In the genomic region with DNA sequence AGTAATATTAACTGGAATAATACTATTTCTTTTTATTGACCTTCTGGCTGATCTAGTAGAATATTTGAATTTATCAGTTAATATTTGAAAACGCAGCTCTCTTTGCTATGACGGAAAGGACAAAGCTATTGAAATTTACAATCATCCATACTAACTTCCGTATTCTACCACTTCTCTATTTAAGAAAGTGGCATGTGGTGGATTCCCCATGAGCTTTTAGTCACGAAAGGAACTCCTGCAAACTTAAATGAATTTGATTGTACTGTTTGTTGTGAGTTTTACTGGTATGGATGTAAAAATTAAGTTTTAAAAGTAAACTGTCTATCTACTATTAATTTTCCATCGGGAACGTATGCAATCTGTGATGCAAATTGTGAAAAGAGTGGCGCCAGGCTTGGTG, we compare ENCODE assay signal across 8 mouse cellular contexts. TPM values are rescaled to one million over a fixed set of nuclear protein-coding genes. Genes with fewer than 3 reads are reported as not detected.
DNase-seq lines count a peak whose midpoint lies in the region; ATAC-seq and TF ChIP-seq lines count a peak whose summit lies in the region.

No protein-coding gene starts in this region.

- H3K27me3 ChIP-seq in heart, embryonic 14.5 days (ENCODE audit: control insufficient read depth, insufficient read depth, low read length), result no peaks in the 10 kb centered on the region
- H3K27me3 ChIP-seq in ES-Bruce4 (ENCODE audit: control insufficient read depth, insufficient read depth, low read length, poor library complexity, severe bottlenecking), result no peaks in the 10 kb centered on the region
- H3K27me3 ChIP-seq in hindbrain, embryonic 12.5 days, result no peaks in the 10 kb centered on the region
- no peaks in the 10 kb centered on the region for H3K27me3 ChIP-seq in midbrain, embryonic 12.5 days

- WGBS in heart, embryonic 14.5 days, result 41% methylated on average over 7 of the region's 7 CpGs
- WGBS in hindbrain, embryonic 12.5 days, result 44% methylated on average over 7 of the region's 7 CpGs
- 39% methylated on average over 7 of the region's 7 CpGs for WGBS in midbrain, embryonic 12.5 days

- no peak for TF ChIP-seq POLR2A in ES-Bruce4 (IDR thresholded peaks at IDR 0.05; ENCODE audit: insufficient read depth, low read length)

- no peak for TF ChIP-seq CTCF in ES-Bruce4 (IDR thresholded peaks at IDR 0.05; ENCODE audit: low read depth, low read length)

- intact Hi-C loops in heart, postnatal 25 days (cut with DNase I), result loop anchor here (10.0 kb wide), 1 partner anchor 591 kb away; the partner anchor contains the start of gene Ppp2r1a

- H3K27ac ChIP-seq in heart, embryonic 14.5 days (replicated peaks in 1 of 2; ENCODE audit: control insufficient read depth in 1 of 2, insufficient read depth in 1 of 2, low read depth in 2 of 2, low read length in 2 of 2), result no peak overlapping the region
- no peak overlapping the region for H3K27ac ChIP-seq in ES-Bruce4 (ENCODE audit: insufficient read depth, low read length)
- no peak overlapping the region for H3K27ac ChIP-seq in hindbrain, embryonic 12.5 days
- H3K27ac ChIP-seq in midbrain, embryonic 12.5 days (replicated peaks), result no peak overlapping the region

- ATAC-seq in heart, embryonic 14.5 days (ENCODE audit: insufficient number of reproducible peaks, insufficient read depth, low FRiP score, low read depth), result no peak
- ATAC-seq in hindbrain, embryonic 12.5 days (ENCODE audit: low FRiP score), result no peak
- no peak for ATAC-seq in midbrain, embryonic 12.5 days (ENCODE audit: low FRiP score, low read depth)

- no peaks in the 10 kb centered on the region for H3K36me3 ChIP-seq in heart, embryonic 14.5 days (ENCODE audit: control insufficient read depth, insufficient read depth, low read length)
- no peaks in the 10 kb centered on the region for H3K36me3 ChIP-seq in ES-Bruce4 (ENCODE audit: control insufficient read depth, insufficient read depth, low read length, poor library complexity, severe bottlenecking)
- no peaks in the 10 kb centered on the region for H3K36me3 ChIP-seq in hindbrain, embryonic 12.5 days
- no peaks in the 10 kb centered on the region for H3K36me3 ChIP-seq in midbrain, embryonic 12.5 days

- DNase-seq in heart, postnatal 25 days (ENCODE audit: low spot score), result no peak
- DNase-seq in frontal cortex, postnatal 14 days (ENCODE audit: low spot score in 2 of 2), result no peak
- DNase-seq in spleen, adult 18-20 months, result no peak
- no peak for DNase-seq in kidney, postnatal 14 days

- peaks cover 6 to 22% of the 10 kb centered on the region in 2 experiments for H3K4me1 ChIP-seq in heart, embryonic 14.5 days (ENCODE audit: control insufficient read depth in 2 of 2, insufficient read depth in 2 of 2, low read length in 2 of 2)
- no peaks in the 10 kb centered on the region for H3K4me1 ChIP-seq in ES-Bruce4 (ENCODE audit: control insufficient read depth, insufficient read depth, low read length)
- peaks cover 15% of the 10 kb centered on the region for H3K4me1 ChIP-seq in hindbrain, embryonic 12.5 days
- peaks cover 15% of the 10 kb centered on the region for H3K4me1 ChIP-seq in midbrain, embryonic 12.5 days

- no peak for TF ChIP-seq EP300 in ES-Bruce4 (IDR thresholded peaks at IDR 0.05; ENCODE audit: insufficient read depth, low read depth, low read length)

- no peaks in the 10 kb centered on the region for H3K9me3 ChIP-seq in heart, embryonic 14.5 days (ENCODE audit: control insufficient read depth, low read length)
- no peaks in the 10 kb centered on the region for H3K9me3 ChIP-seq in ES-Bruce4 (replicated peaks; ENCODE audit: control insufficient read depth, insufficient read depth, low read length, poor library complexity, severe bottlenecking)
- no peaks in the 10 kb centered on the region for H3K9me3 ChIP-seq in hindbrain, embryonic 12.5 days (replicated peaks)
- H3K9me3 ChIP-seq in midbrain, embryonic 12.5 days, result no peaks in the 10 kb centered on the region

- peak overlapping the region; percentile 67 for H3K4me2 ChIP-seq in heart, embryonic 14.5 days (ENCODE audit: low read length)
- peak overlapping the region; percentile 65 for H3K4me2 ChIP-seq in hindbrain, embryonic 12.5 days (replicated peaks)
- peak overlapping the region; percentile 58 for H3K4me2 ChIP-seq in midbrain, embryonic 12.5 days (replicated peaks)

- peak overlapping the region; percentile 55 to 60 for H3K4me3 ChIP-seq in heart, embryonic 14.5 days (ENCODE audit: control insufficient read depth in 1 of 2, insufficient read depth in 1 of 2, low read depth in 1 of 2, low read length in 2 of 2)
- peak overlapping the region; percentile 90 for H3K4me3 ChIP-seq in ES-Bruce4 (ENCODE audit: low read depth, low read length)
- peak overlapping the region; percentile 32 for H3K4me3 ChIP-seq in hindbrain, embryonic 12.5 days
- H3K4me3 ChIP-seq in midbrain, embryonic 12.5 days, result peak overlapping the region; percentile 39

- H3K9ac ChIP-seq in heart, embryonic 14.5 days (ENCODE audit: low read length), result peak overlapping the region; percentile 76
- H3K9ac ChIP-seq in ES-Bruce4 (ENCODE audit: low read depth, poor library complexity, severe bottlenecking), result peak overlapping the region; percentile 59
- peak overlapping the region; percentile 49 for H3K9ac ChIP-seq in hindbrain, embryonic 12.5 days
- peak overlapping the region; percentile 59; the same call in 1 of the 2 replicates for H3K9ac ChIP-seq in midbrain, embryonic 12.5 days (replicated peaks)

RNA-seq across cellular contexts. Expression of gene Zfp52, which starts 0.8 kb away (rescaled TPM):
- polyA plus RNA-seq in heart, embryonic 14.5 days (2014; fragmentation: Nextera tagmentation; extraction: Ambion mirVana), result 3.8 and 4.0 TPM in 2 replicates
- total RNA-seq in heart, postnatal 25 days (2021), result 1 to 10 TPM; 4.6 to 4.7 TPM
- 6.6 and 10.5 TPM in 2 replicates for polyA plus RNA-seq in ES-Bruce4 (2011; ENCODE audit: insufficient read depth, insufficient read length, low read depth, missing spikeins)
- 2.7 and 3.3 TPM in 2 replicates for polyA plus RNA-seq in hindbrain, embryonic 12.5 days (2016; fragmentation: Nextera tagmentation; extraction: Ambion mirVana)
- 2.0 TPM in 2 replicates for polyA plus RNA-seq in midbrain, embryonic 12.5 days (2016; fragmentation: Nextera tagmentation; extraction: Ambion mirVana)

RNA-seq across cellular contexts. Expression of gene Zfp948, which starts 30.7 kb away (rescaled TPM):
- 14.7 and 14.8 TPM in 2 replicates for polyA plus RNA-seq in heart, embryonic 14.5 days (2014; fragmentation: Nextera tagmentation; extraction: Ambion mirVana)
- 1 to 10 TPM; 3.2 TPM for total RNA-seq in heart, postnatal 25 days (2021)
- polyA plus RNA-seq in ES-Bruce4 (2011; ENCODE audit: insufficient read depth, insufficient read length, low read depth, missing spikeins), result 12.0 and 13.2 TPM in 2 replicates
- 15.7 and 17.1 TPM in 2 replicates for polyA plus RNA-seq in hindbrain, embryonic 12.5 days (2016; fragmentation: Nextera tagmentation; extraction: Ambion mirVana)
- polyA plus RNA-seq in midbrain, embryonic 12.5 days (2016; fragmentation: Nextera tagmentation; extraction: Ambion mirVana), result 13.2 and 14.1 TPM in 2 replicates

RNA-seq across cellular contexts. Expression of gene Zfp53, which starts 47.3 kb away (rescaled TPM):
- polyA plus RNA-seq in heart, embryonic 14.5 days (2014; fragmentation: Nextera tagmentation; extraction: Ambion mirVana), result 5.3 and 5.5 TPM in 2 replicates
- total RNA-seq in heart, postnatal 25 days (2021), result 1 to 10 TPM; 2.3 to 2.4 TPM
- polyA plus RNA-seq in ES-Bruce4 (2011; ENCODE audit: insufficient read depth, insufficient read length, low read depth, missing spikeins), result 9.5 and 9.7 TPM in 2 replicates
- 8.5 and 11.3 TPM in 2 replicates for polyA plus RNA-seq in hindbrain, embryonic 12.5 days (2016; fragmentation: Nextera tagmentation; extraction: Ambion mirVana)
- 8.4 and 8.5 TPM in 2 replicates for polyA plus RNA-seq in midbrain, embryonic 12.5 days (2016; fragmentation: Nextera tagmentation; extraction: Ambion mirVana)

Comparison
In these comparisons a context has a peak if more than half of its experiments do, and no peak if none do; other contexts are left out.
1. H3K4me3 ChIP-seq: peak in every context shown above with its lines; median percentile 90 in ES-Bruce4; 58 in heart, embryonic 14.5 days; 39 in midbrain, embryonic 12.5 days; 32 in hindbrain, embryonic 12.5 days.